9 mouse cellular contexts compared by ENCODE assay signal in the genomic region with DNA sequence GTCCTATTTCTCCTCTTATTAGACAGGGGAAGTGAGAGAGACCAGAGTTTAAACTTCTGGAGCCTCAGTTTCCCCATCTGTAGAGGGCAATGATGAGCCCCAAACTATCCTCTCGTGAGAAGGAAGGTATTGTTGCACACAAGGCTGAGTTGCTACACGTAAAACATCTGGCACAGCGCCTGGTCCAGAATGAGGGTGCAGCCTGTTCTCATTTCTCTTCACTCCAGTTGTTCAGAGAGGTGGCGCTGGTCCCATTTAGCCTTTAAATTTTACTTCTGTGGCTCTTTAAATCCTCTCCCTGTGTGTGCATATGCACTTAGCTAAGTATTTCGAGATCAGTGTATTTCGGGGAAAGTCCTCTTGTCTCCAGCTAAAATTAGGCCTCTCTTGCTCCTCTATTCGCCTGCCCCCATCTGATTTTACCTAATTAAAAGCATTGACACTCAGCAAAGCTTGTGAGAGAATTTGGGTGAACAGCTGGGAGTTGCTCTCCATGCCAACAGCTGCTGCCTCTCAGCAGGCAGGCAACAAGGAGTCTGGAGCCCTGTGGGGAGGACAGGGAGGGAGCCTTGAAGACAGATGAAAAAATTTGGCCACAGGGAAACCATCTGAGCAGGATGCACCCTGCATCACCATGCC.
A peak's percentile ranks its signal among the peaks of the same experiment; 100 is the strongest.
DNase-seq lines count a peak whose midpoint lies in the region; ATAC-seq and TF ChIP-seq lines count a peak whose summit lies in the region.
"Had no signal": no experiment of that assay in that cellular context is flagged by ENCODE, and none has a peak within 500 bp of the region (broad histone marks: within the 10 kb centered on the region; RNA-seq: fewer than 3 reads in every experiment).

No protein-coding gene starts in this region.

- peaks cover 45% of the 10 kb centered on the region for H3K4me1 ChIP-seq in hindbrain, embryonic 10.5 days (replicated peaks)
- peaks cover 14% of the 10 kb centered on the region for H3K4me1 ChIP-seq in hindbrain, embryonic 14.5 days (replicated peaks; ENCODE audit: control insufficient read depth, insufficient read depth, low read length)
- peaks cover 8% of the 10 kb centered on the region for H3K4me1 ChIP-seq in embryonic fibroblast, embryonic 13.5 days (ENCODE audit: control insufficient read depth, insufficient read depth, low read length)
- H3K4me1 ChIP-seq in limb, embryonic 10.5 days: peaks cover 60% of the 10 kb centered on the region
- H3K4me1 ChIP-seq in kidney, adult 2 months (ENCODE audit: control insufficient read depth, insufficient read depth, low read length): no peaks in the 10 kb centered on the region

- H3K36me3 ChIP-seq in hindbrain, embryonic 10.5 days: no peaks in the 10 kb centered on the region
- no peaks in the 10 kb centered on the region for H3K36me3 ChIP-seq in hindbrain, embryonic 14.5 days (replicated peaks; ENCODE audit: control insufficient read depth, insufficient read depth)
- no peaks in the 10 kb centered on the region for H3K36me3 ChIP-seq in limb, embryonic 10.5 days
- H3K36me3 ChIP-seq in kidney, adult 2 months (ENCODE audit: control insufficient read depth, insufficient read depth, low read length): no peaks in the 10 kb centered on the region; the same call in 1 of the 2 replicates
- H3K36me3 ChIP-seq: hindbrain, embryonic 15.5 days had no signal

- TF ChIP-seq POLR2A in embryonic fibroblast, embryonic 13.5 days (IDR thresholded peaks at IDR 0.05; ENCODE audit: low read depth, low read length): no peak
- no peak for TF ChIP-seq POLR2A in kidney, adult 2 months (IDR thresholded peaks at IDR 0.05; ENCODE audit: low read depth, low read length)

- ATAC-seq in hindbrain, embryonic 14.5 days (ENCODE audit: low FRiP score): no peak
- ATAC-seq in erythroid progenitor cell, adult 5-6 weeks (replicated peaks; ENCODE audit: low FRiP score, poor library complexity, severe bottlenecking): no peak

- H3K4me3 ChIP-seq in hindbrain, embryonic 10.5 days: no peak overlapping the region
- H3K4me3 ChIP-seq in hindbrain, embryonic 14.5 days (replicated peaks; ENCODE audit: low read length): no peak overlapping the region
- no peak overlapping the region for H3K4me3 ChIP-seq in embryonic fibroblast, embryonic 13.5 days (ENCODE audit: insufficient read depth, low read length)
- no peak overlapping the region for H3K4me3 ChIP-seq in limb, embryonic 10.5 days
- no peak overlapping the region for H3K4me3 ChIP-seq in kidney, adult 2 months (ENCODE audit: insufficient read depth, low read depth, low read length)
- H3K4me3 ChIP-seq: hindbrain, embryonic 15.5 days had no signal

- no peak overlapping the region for H3K4me2 ChIP-seq in hindbrain, embryonic 14.5 days (replicated peaks)
- H3K4me2 ChIP-seq: hindbrain, embryonic 15.5 days had no signal

- H3K9me3 ChIP-seq in hindbrain, embryonic 10.5 days: no peaks in the 10 kb centered on the region
- H3K9me3 ChIP-seq in hindbrain, embryonic 14.5 days (ENCODE audit: control insufficient read depth, low read length): no peaks in the 10 kb centered on the region
- H3K9me3 ChIP-seq in limb, embryonic 10.5 days (replicated peaks): no peaks in the 10 kb centered on the region
- H3K9me3 ChIP-seq: hindbrain, embryonic 15.5 days had no signal

- no peaks in the 10 kb centered on the region for H3K27me3 ChIP-seq in hindbrain, embryonic 10.5 days (ENCODE audit: insufficient read depth, poor library complexity, severe bottlenecking)
- no peaks in the 10 kb centered on the region for H3K27me3 ChIP-seq in hindbrain, embryonic 14.5 days (ENCODE audit: control insufficient read depth, insufficient read depth, low read length)
- H3K27me3 ChIP-seq in limb, embryonic 10.5 days (ENCODE audit: low read depth, poor library complexity, severe bottlenecking): no peaks in the 10 kb centered on the region
- no peaks in the 10 kb centered on the region for H3K27me3 ChIP-seq in kidney, adult 2 months (replicated peaks; ENCODE audit: control insufficient read depth, insufficient read depth, low read length)
- H3K27me3 ChIP-seq: hindbrain, embryonic 15.5 days had no signal

- 71% methylated on average over 7 of the region's 7 CpGs for WGBS in hindbrain, embryonic 10.5 days
- 74% methylated on average over 7 of the region's 7 CpGs for WGBS in hindbrain, embryonic 14.5 days
- WGBS in limb, embryonic 10.5 days: 73% methylated on average over 7 of the region's 7 CpGs
- 78% methylated on average over 7 of the region's 7 CpGs for WGBS in kidney, adult 2 months

- no peak for TF ChIP-seq CTCF in embryonic fibroblast, embryonic 13.5 days (IDR thresholded peaks at IDR 0.05; ENCODE audit: borderline replicate concordance, insufficient read depth, low read length)
- TF ChIP-seq CTCF in kidney, adult 2 months (conservative IDR thresholded peaks at IDR 0.05; ENCODE audit: insufficient read depth, insufficient read length, low read depth, low read length): no peak

- peak overlapping the region; percentile 68 for H3K27ac ChIP-seq in hindbrain, embryonic 10.5 days
- H3K27ac ChIP-seq in hindbrain, embryonic 14.5 days: no peak overlapping the region
- H3K27ac ChIP-seq in embryonic fibroblast, embryonic 13.5 days (ENCODE audit: insufficient read depth, low read length): peak overlapping the region; percentile 48; the same call in 1 of the 2 replicates
- peak overlapping the region; percentile 87; the same call in 1 of the 2 replicates for H3K27ac ChIP-seq in limb, embryonic 10.5 days
- H3K27ac ChIP-seq in kidney, adult 2 months (ENCODE audit: insufficient read depth, low read depth, low read length): no peak overlapping the region
- H3K27ac ChIP-seq: hindbrain, embryonic 15.5 days had no signal

- H3K9ac ChIP-seq in hindbrain, embryonic 14.5 days: no peak overlapping the region
- H3K9ac ChIP-seq: hindbrain, embryonic 15.5 days had no signal

- no peak for DNase-seq in hindbrain, embryonic 10.5 days (ENCODE audit: low spot score)
- DNase-seq in hindbrain, embryonic 14.5 days (ENCODE audit: low spot score): no peak
- DNase-seq in limb, embryonic 10.5 days (ENCODE audit: low spot score): no peak
- peak; percentile 29 to 36 for DNase-seq in right cerebral cortex, adult 2 months (ENCODE audit: low spot score in 2 of 2)
- no peak for DNase-seq in kidney, adult 2 months
- no peak for DNase-seq in embryo, embryonic 10 days (ENCODE audit: low spot score)

Comparison
In these comparisons a context has a peak if more than half of its experiments do, and no peak if none do; other contexts are left out.
1. H3K27ac ChIP-seq: peak in hindbrain, embryonic 10.5 days (single experiment), embryonic fibroblast, embryonic 13.5 days (single experiment) and limb, embryonic 10.5 days (single experiment); none in hindbrain, embryonic 14.5 days (single experiment) and kidney, adult 2 months (single experiment).
2. DNase-seq: peak in right cerebral cortex, adult 2 months (2 of 2); none in hindbrain, embryonic 10.5 days (single experiment), hindbrain, embryonic 14.5 days (single experiment), limb, embryonic 10.5 days (single experiment), kidney, adult 2 months (single experiment) and embryo, embryonic 10 days (single experiment).